Mouse (Mus musculus) stomach, embryonic 15.5 days (tissue): ENCODE data around the gene Invs. TPM values are rescaled to one million over a fixed set of nuclear protein-coding genes. Genes with fewer than 3 reads are reported as not detected.

Experiments
- ATAC-seq: fragments of 200-750 bp; cut with Nextera tagmentation; 2 replicates; pipeline ENCODE4 v1.8.0; 2017; ENCODE audit warnings: low read depth, moderate number of reproducible peaks, moderate TSS enrichment; ENCODE audit not compliant: insufficient read depth, low FRiP score
- H3K27ac ChIP-seq: fragments of 300-500 bp; sonication (generic); 2 replicates; pipeline ENCODE4 v1.5.1; 2015; ENCODE audit warnings: mild to moderate bottlenecking, inconsistent platforms
- H3K27me3 ChIP-seq: fragments of 300-500 bp; sonication (generic); replicated peaks from 2 replicates; pipeline ENCODE4 v1.6.1; 2015; ENCODE audit warnings: inconsistent platforms
- H3K36me3 ChIP-seq: fragments of 300-500 bp; sonication (generic); 2 replicates; pipeline ENCODE4 v1.6.1; 2015; ENCODE audit warnings: inconsistent platforms
- H3K4me1 ChIP-seq: fragments of 300-500 bp; sonication (generic); 2 replicates; pipeline ENCODE4 v1.6.1; 2015; ENCODE audit warnings: inconsistent platforms
- H3K4me2 ChIP-seq: fragments of 300-500 bp; sonication (generic); 2 replicates; pipeline ENCODE4 v1.6.1; 2015; ENCODE audit warnings: mild to moderate bottlenecking, inconsistent platforms
- H3K4me3 ChIP-seq: fragments of 300-500 bp; sonication (generic); replicated peaks from 2 replicates; pipeline ENCODE4 v1.5.1; 2015; ENCODE audit warnings: inconsistent platforms
- H3K9ac ChIP-seq: fragments of 300-500 bp; sonication (generic); 2 replicates; pipeline ENCODE4 v1.6.1; 2015; ENCODE audit warnings: inconsistent platforms
- H3K9me3 ChIP-seq: fragments of 300-500 bp; sonication (generic); 2 replicates; pipeline ENCODE4 v1.6.1; 2016; ENCODE audit warnings: inconsistent platforms
- WGBS: fragments of 180-500 bp; shearing (Covaris S2); methylation state at CpG from one replicate; pipeline ENCODE4 v1.1.7; 2015; 5-methylcytosine and 5-hydroxymethylcytosine counted together
- polyA plus RNA-seq: library from polyadenylated mRNA; unstranded; fragments of >200 nt; fragmentation: Nextera tagmentation; extraction: Ambion mirVana; gene quantifications from 2 replicates; pipeline ENCODE4 v1.2.1, GENCODE M21; 2015

The Invs gene
- polyA plus RNA-seq, 1 experiment from 2014 or later, result 9.5 TPM

DNA sequence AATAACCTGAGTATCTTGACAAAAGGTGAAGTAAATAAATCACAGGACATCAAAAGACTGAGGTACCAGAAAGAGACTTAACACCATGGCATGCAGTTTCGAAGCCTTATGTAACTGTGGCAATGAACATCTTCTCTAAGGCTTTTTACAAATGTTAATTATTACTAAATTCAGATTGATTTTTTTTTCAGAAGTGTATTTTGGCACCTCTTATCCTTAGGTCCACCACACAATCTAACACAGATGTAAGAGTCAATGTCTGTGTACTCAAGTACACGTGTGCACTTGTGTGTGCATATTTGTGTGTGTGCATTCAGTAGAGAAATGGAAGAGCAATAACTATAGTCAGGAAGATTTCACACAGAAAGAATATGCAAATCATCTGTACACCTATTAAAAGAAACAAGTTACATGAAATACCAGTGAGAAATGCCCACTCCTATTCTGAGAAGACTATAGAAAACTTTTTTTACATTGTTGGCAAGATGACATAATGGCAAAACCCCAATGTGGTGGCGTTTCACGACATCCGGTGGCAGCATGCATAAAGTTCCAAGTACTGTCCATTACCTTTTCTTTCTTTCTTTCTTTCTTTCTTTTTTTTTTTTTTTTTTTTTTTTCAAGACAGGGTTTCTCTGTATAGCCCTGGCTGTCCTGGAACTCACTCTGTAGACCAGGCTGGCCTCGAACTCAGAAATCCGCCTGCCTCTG is 6.3 kb upstream of the Invs start:
- H3K4me1 ChIP-seq, result no peaks in the 10 kb centered on the region
- H3K27me3 ChIP-seq, result no peaks in the 10 kb centered on the region
- H3K27ac ChIP-seq, result no peak overlapping the region
- no peaks in the 10 kb centered on the region for H3K36me3 ChIP-seq
- H3K9ac ChIP-seq, result no peak overlapping the region
- no peaks in the 10 kb centered on the region for H3K9me3 ChIP-seq
- no peak for ATAC-seq
- no peak overlapping the region for H3K4me3 ChIP-seq
- H3K4me2 ChIP-seq, result no peak overlapping the region
- WGBS, result 92% methylated on average over 7 of the region's 7 CpGs

DNA sequence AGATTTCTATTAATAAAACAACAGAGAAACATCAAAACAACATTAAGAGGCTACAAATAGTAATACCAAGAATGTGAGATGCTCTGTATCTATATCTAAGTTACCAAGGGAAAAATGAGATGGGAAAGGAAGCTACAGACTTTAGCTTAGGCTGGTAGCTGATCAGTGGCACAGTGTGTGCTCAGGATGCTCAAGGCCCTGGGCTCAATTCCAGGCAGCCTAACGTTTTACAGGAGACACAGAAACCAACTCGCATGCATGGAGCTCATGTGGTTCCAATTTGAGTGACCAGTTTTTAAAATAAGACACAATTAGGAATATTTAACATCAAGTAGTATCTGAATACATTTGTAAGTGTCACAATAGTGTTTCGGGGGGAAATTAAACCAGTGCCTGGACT is 3.8 kb upstream of the Invs start:
- ATAC-seq, result no peak
- Histone ChIP-seq H3K4me3 (no peak overlapping the region), H3K4me1 (peaks cover 8% of the 10 kb centered on the region; the same call in 1 of the 2 replicates), H3K27me3 (no peaks in the 10 kb centered on the region), H3K27ac (no peak overlapping the region), H3K9me3 (no peaks in the 10 kb centered on the region), H3K9ac (no peak overlapping the region), H3K36me3 (no peaks in the 10 kb centered on the region), H3K4me2 (no peak overlapping the region)
- 83% methylated on average over 3 of the region's 3 CpGs for WGBS

DNA sequence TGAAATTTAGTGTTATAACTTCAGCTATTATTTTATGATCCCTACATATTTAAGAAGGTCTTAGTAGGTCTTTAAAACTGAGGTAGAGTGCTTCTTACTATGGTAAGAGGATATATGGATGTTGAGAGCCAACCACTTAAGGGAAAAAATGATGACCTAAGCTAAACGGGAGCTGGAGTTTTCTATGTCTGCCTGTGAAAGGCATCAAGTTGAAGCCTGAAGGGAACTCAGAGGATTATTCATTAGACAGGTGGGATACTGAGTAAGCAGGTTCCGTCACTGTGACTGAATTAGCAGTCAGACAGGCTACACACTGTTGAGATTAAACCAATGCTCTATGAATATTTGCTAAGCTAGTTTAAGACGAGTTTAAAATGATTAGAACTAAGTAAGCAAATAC is 2.5 kb upstream of the Invs start:
- ATAC-seq, result no peak
- Histone ChIP-seq H3K9ac (no peak overlapping the region), H3K4me3 (no peak overlapping the region), H3K4me2 (no peak overlapping the region), H3K27ac (no peak overlapping the region), H3K4me1 (peaks cover 8% of the 10 kb centered on the region; the same call in 1 of the 2 replicates), H3K36me3 (no peaks in the 10 kb centered on the region), H3K27me3 (no peaks in the 10 kb centered on the region), H3K9me3 (no peaks in the 10 kb centered on the region)
- 66% methylated on average over 3 of the region's 3 CpGs for WGBS

GRCm38 (mm10) chr4:48278757-48279497 is 633 bp upstream of the Invs start:
- under 1% methylated on average over 34 of the region's 34 CpGs for WGBS
- peak; percentile 2; the same call in 1 of the 2 replicates for ATAC-seq
- Histone ChIP-seq H3K4me1 (peaks cover 8% of the 10 kb centered on the region; the same call in 1 of the 2 replicates), H3K4me2 (peak overlapping the region; percentile 57), H3K36me3 (no peaks in the 10 kb centered on the region), H3K9ac (peak overlapping the region; percentile 93), H3K27me3 (no peaks in the 10 kb centered on the region), H3K27ac (peak overlapping the region; percentile 77), H3K4me3 (peak overlapping the region; percentile 97), H3K9me3 (no peaks in the 10 kb centered on the region)

DNA sequence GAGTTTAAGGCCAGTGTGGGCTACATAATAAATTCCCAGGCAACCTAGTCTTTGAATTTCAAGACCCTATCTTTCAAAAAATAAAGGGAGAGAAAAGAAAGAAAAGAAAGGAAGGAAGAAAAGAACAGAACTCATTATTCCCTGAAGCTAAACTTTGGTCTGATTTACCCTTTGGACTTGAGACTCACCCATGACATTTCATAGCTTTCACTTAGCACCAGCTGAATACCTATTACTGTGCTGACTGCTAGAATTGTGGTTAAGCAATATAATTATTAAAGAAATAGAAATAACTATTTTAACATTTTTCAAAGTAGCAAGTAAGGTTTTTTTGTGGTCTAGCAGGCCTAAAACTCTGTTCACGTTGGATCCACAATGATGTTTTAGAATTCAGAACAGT is 1.6 kb downstream of the Invs start:
- Histone ChIP-seq H3K4me2 (no peak overlapping the region), H3K9ac (no peak overlapping the region), H3K27ac (no peak overlapping the region), H3K27me3 (no peaks in the 10 kb centered on the region), H3K4me1 (peaks cover 8% of the 10 kb centered on the region; the same call in 1 of the 2 replicates), H3K36me3 (no peaks in the 10 kb centered on the region), H3K4me3 (no peak overlapping the region), H3K9me3 (no peaks in the 10 kb centered on the region)
- no peak for ATAC-seq
- WGBS, result 79% methylated on average over 1 of the region's 1 CpGs

DNA sequence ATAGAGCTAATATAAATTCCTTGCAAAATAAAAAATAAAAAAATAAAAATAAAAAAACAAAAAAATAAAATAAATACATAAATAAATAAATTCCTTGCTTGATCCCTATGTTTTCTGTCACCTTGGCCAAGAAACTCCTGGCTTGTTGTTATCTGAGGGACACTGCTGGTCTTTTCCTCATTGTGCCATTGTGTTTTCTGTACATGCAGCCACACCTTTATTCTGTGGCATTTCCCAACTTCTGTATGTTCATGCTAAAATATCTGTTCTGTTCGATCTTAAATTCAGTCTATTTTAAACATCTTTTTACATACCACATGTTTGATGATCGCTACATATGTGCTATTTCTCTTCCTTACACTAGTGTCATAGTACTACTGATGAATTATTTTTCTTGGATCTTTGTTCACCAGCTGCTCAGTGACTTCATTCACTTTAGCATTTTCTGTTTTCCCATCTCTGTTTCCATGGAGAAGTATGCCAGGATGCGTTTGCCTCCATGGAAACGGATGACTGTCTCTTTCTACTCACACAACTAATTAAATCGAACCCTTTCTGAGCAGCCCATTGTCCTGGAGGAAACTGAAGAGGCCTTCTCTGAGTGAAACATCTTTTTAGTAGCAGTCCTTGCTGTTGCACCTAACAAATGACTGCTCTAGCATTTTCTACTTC is 7.7 kb downstream of the Invs start:
- Histone ChIP-seq H3K27me3 (no peaks in the 10 kb centered on the region), H3K27ac (no peak overlapping the region), H3K4me2 (no peak overlapping the region), H3K36me3 (no peaks in the 10 kb centered on the region), H3K9me3 (no peaks in the 10 kb centered on the region), H3K4me1 (no peaks in the 10 kb centered on the region), H3K9ac (no peak overlapping the region), H3K4me3 (no peak overlapping the region)
- 88% methylated on average over 5 of the region's 5 CpGs for WGBS
- no peak for ATAC-seq

DNA sequence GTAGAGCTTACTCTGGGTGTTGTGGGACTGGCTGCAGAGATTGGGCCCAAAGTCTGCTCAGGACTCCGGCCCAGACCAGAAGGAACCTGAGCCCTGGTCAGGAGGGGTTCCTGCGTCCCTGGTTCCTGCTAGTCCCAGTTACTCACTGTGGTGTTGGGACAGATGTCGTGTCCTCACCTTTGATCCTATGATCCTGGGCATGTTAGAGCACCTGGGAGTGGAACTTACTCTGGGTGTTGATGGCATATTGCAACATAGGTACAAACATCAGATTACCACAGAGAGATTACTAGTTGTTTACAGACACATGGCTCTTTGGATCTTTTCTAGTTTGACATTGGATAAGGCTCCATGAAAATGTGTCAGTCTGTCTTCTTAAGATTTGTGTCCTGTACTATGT is 35.3 kb downstream of the Invs start:
- Histone ChIP-seq H3K9ac (no peak overlapping the region), H3K27ac (no peak overlapping the region), H3K4me1 (no peaks in the 10 kb centered on the region), H3K4me2 (no peak overlapping the region), H3K9me3 (no peaks in the 10 kb centered on the region), H3K27me3 (no peaks in the 10 kb centered on the region), H3K4me3 (no peak overlapping the region), H3K36me3 (no peaks in the 10 kb centered on the region)
- no peak for ATAC-seq
- 78% methylated on average over 3 of the region's 3 CpGs for WGBS

- Histone ChIP-seq H3K4me2 (no peak overlapping the region), H3K27ac (no peak overlapping the region), H3K9me3 (no peaks in the 10 kb centered on the region), H3K4me3 (no peak overlapping the region), H3K9ac (no peak overlapping the region), H3K4me1 (no peaks in the 10 kb centered on the region), H3K27me3 (no peaks in the 10 kb centered on the region), H3K36me3 (no peaks in the 10 kb centered on the region)
- no peak for ATAC-seq
- WGBS, result 90% methylated on average over 3 of the region's 3 CpGs
Observed at GRCm38 (mm10) chr4:48316036-48316435, 36.5 kb downstream of the Invs start.

GRCm38 (mm10) chr4:48321276-48321675 is 41.7 kb downstream of the Invs start:
- Histone ChIP-seq H3K4me3 (no peak overlapping the region), H3K27me3 (no peaks in the 10 kb centered on the region), H3K4me1 (no peaks in the 10 kb centered on the region), H3K9ac (no peak overlapping the region), H3K9me3 (no peaks in the 10 kb centered on the region), H3K36me3 (no peaks in the 10 kb centered on the region), H3K27ac (no peak overlapping the region), H3K4me2 (no peak overlapping the region)
- no peak for ATAC-seq
- 86% methylated on average over 1 of the region's 1 CpGs for WGBS

GRCm38 (mm10) chr4:48322095-48322494 is 42.5 kb downstream of the Invs start:
- no peak for ATAC-seq
- 63% methylated on average over 1 of the region's 1 CpGs for WGBS
- H3K4me3 ChIP-seq, result no peak overlapping the region
- H3K36me3 ChIP-seq, result no peaks in the 10 kb centered on the region
- no peaks in the 10 kb centered on the region for H3K4me1 ChIP-seq
- H3K27me3 ChIP-seq, result no peaks in the 10 kb centered on the region
- H3K9me3 ChIP-seq, result no peaks in the 10 kb centered on the region
- H3K9ac ChIP-seq, result no peak overlapping the region
- H3K4me2 ChIP-seq, result no peak overlapping the region
- H3K27ac ChIP-seq, result no peak overlapping the region

GRCm38 (mm10) chr4:48327192-48327591 is 47.6 kb downstream of the Invs start:
- H3K4me2 ChIP-seq, result no peak overlapping the region
- no peak for ATAC-seq

DNA sequence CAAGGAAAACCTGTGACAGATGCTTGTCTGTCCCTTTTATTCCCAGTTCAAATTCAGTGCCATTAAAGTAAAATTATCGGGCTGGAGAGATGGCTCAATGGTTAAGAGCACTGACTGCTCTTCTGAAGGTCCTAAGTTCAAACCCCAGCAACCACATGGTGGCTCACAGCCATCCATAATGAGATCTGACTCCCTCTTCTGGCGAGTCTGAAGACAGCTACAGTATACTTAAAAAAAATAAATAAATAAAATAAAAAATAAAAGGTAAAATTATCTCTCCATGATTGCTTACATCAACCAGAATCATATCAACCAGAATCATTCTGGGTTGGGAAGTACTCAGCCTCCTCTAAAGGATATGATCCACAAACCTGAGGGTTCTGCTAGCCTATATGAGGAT is 48.5 kb downstream of the Invs start:
- Histone ChIP-seq H3K27ac (no peak overlapping the region), H3K4me1 (no peaks in the 10 kb centered on the region), H3K4me2 (no peak overlapping the region), H3K36me3 (no peaks in the 10 kb centered on the region), H3K4me3 (no peak overlapping the region), H3K27me3 (no peaks in the 10 kb centered on the region), H3K9ac (no peak overlapping the region), H3K9me3 (no peaks in the 10 kb centered on the region)
- ATAC-seq, result no peak
- WGBS, result 58% methylated on average over 2 of the region's 2 CpGs

More at GRCm38 (mm10) chr4:48327192-48327591, 47.6 kb downstream of the Invs start:
- Histone ChIP-seq H3K9me3 (no peaks in the 10 kb centered on the region), H3K27me3 (no peaks in the 10 kb centered on the region), H3K36me3 (no peaks in the 10 kb centered on the region), H3K4me1 (no peaks in the 10 kb centered on the region), H3K9ac (no peak overlapping the region), H3K27ac (no peak overlapping the region), H3K4me3 (no peak overlapping the region)
